Mouse (Mus musculus): ENCODE data around the gene Prpf3.
"Not testable (repeated sequence)": the region's sequence is repeated elsewhere in the genome, so short reads cannot be mapped to it uniquely, and the experiment has no call there.

Gene Prpf3

DNA sequence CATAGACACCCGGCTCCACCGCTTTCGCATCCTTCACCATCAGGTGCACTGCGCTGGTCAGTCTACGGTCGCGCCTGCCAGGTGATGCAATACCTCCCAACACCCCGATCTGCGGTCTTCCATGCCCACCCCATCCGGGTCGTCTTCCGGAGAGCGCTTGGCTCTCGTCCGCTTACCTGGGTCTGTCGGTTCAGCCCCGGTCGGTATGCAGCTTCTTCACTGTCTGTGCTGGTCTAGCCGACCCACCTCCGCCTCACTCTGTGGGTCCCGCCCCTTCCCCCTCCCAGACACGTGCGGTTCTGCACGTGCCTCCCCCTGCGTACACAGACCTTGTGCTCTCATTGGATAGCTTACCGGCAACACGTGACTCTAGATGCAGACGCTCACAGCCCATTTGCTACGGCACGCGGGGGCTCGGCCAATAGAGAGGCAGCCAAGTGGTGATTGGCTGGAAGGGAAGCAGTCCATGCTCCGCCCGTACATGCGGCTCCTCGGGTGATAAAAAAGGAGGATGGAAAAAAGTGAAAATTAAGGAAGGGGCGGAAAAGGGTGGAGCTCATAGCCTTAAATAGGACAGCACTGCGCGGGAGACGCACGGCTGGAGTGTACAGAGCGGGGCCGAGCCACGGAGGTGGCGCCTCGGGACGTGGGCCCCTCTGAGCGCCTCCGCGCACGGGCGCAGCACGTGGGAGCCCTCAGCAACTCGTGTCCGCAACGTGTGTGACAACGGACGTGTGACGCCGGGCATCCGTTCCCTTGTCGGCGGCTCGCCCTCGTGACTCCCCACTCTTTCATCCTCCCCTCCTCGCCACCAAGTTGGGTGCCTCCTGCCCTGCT, 26.5 kb upstream of the Prpf3 start, which contains the start of gene Ciart:
Ciart (minus strand) TSS at position 273 of the 837 bp plus-strand sequence.
- no peak for DNase-seq (ENCODE audit: extremely low spot score, low read depth, low spot score)

DNA sequence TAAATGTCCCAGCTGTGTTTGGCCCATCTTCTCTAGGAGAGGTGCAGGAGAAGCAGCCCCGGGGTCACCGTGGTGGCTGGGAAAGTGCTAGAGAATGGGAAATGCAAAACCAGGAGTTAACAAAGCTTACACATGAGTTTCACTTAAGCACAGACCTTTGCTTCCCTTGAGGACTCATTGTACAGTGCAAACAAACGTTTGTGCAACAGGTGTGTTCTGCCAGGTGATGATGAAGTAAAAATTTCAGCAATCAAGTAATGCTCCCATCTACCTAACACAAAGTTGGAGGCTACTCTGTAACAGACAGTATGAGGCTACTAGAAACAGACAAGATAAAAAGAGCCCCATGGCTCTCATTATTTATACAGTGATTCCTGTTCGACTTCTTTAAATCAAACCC, 23.4 kb upstream of the Prpf3 start:
- no peak for DNase-seq (ENCODE audit: extremely low spot score, low read depth, low spot score)

DNA sequence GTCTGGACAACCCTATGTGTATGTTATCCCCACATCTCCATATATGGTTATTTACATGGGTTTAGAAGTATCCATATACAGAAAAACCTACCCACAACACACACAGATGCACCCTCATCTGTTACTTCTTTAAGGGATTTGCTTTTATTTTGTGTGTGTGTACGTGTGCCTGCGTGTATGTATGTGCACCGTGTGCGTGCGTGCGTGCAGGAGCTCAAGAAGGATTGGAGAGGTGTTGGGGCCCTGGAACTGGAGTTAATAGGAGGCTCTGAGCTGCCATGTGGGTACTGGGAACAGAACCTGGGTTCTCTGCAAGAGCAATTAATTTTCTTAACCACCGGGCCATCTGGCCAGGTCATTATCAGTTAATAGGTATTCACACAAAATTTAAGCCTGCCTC, 16.4 kb upstream of the Prpf3 start:
- no peak for DNase-seq (ENCODE audit: extremely low spot score, low read depth, low spot score)

DNA sequence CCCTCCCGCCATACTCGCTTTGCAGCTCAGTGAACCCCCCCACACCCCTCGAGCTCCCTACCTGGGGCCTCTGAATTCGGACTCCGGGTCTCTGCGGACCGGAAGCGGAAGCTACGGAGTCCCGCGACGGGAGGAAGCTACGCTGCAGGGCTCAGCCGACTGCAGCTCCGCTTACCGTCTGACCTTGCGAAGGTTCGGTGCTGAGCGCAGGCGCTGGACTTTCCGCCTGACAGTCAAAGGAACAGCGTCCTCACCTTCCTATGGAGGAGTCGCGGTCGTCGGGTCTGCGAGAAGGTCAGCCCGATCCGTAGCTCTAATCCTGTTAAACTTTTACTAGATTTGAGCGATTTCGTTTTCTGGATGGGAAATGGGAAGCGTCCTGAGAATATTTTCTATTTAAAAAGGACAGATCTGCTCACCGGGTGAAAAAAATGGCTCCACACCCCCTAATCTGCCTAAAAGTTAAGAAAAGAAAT, 15.7 kb upstream of the Prpf3 start, which contains the start of gene Mrps21:
Mrps21 (minus strand) TSS at position 128 of the 476 bp plus-strand sequence.
- no peak for DNase-seq (ENCODE audit: extremely low spot score, low read depth, low spot score)

DNA sequence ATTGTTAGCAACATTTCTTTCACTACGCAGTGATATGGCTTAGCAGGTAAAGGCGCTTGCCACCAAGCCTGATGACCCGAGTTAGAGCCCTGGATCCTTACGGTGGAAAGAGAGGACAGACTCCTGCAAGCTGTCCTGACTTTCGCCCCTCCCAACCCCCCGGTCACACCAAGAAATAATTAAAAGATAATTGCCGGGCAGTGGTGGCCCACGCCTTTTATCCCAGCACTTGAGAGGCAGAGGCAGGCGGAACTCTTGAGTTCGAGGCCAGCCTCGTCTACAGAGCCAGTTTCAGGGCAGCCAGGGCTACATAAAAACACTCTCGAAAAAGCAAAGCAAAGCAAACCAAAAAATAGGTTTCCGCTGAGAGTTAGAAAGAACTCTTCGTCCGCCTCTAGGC, 15.3 kb upstream of the Prpf3 start:
- no peak for DNase-seq (ENCODE audit: extremely low spot score, low read depth, low spot score)

DNA sequence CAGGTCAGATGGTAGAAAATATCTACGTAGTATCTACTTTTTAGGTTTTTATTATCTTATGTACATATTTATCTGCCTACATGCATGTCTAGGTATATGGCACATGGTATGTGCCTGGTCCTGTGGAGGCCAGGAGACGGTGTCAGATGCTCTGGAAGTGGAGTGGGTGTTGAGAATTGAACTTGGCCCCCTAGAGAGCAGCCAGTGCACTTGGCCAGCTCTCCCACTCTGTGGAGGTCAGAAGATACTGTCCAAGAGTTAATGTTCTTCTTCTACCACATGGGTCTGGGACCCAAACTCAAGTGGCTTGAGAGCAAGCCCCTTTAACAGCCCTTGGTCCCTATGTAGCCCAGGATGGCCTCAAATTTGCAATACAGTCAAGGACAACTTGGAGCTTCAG, 11.7 kb upstream of the Prpf3 start:
- DNase-seq (ENCODE audit: extremely low spot score, low read depth, low spot score) = no peak

DNA sequence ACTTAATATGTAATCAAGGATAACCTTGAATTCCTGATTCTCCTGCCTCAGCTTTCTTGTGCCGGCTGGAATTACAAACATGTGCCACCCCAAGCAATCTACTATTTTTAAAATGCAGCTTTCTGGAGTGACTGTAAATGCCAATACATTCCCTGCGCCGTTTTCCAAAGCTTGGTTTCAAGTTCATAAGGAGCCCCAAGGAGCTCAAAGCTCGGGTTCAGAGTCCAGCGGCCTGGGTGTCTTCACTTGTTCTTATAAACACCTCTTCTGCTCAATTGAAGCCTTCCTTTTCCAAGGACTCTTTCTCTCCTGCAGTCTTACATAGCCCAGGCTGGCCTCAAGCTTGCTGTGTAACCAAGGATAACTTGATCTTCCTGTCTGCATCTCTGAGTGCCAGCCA, 10.4 kb upstream of the Prpf3 start:
- no peak for DNase-seq (ENCODE audit: extremely low spot score, low read depth, low spot score)

DNA sequence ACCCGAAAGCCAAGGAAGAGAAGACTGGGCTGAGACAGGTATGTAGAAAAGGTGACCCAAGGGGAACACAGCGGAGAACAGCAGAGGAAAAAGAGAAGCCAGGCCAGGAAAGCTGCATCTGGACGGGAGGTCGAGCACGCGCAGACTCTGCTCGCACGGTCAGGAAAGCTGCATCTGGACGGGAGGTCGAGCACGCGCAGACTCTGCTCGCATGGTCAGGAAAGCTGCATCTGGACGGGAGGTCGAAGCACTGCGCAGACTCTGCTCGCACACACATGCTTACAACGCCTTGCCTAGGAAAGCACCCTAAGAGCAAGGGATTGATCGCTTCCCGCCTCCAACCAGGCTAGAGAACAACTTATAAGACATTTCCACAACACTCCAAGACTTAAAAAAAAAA, 9.9 kb upstream of the Prpf3 start:
- no peak for DNase-seq (ENCODE audit: extremely low spot score, low read depth, low spot score)

DNA sequence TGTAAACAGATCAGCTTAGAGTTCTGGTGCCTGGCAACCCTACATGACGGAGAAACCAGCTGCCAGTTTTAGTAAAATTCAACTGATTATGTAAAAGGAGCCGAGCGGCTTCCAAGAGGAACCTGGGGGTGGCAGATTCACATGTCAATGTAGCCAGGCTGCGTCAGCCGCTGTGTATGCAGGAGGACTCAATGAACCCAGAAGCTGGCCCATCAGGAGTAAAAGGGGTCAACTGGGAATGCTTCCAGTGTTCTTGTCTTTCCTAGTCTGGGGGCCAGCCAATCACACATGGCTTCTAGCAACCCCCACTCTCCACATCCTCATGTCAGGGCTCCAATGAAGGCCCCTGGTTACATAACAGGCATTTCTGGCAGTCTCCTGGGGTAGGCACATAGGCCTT, 9.4 kb upstream of the Prpf3 start:
- no peak for DNase-seq (ENCODE audit: extremely low spot score, low read depth, low spot score)

DNA sequence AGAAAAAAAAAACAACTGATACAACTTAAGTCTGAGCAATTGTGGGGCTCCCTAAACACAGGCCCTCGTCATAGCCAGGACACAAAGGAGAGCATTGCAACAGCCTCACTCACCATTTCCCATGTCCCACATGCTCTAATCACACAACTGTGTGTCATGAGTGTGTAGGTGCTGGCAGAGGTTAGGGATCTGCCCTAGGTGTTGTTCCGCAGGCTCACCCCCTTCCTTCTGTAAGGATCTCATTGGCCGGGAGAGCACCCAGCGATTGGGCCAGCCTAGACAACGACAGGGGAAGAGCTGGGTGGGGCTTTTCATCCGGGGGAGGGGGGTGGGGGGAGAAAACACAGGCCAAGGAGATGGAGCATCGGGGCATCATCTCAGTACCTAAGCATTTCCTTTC, 7.9 kb upstream of the Prpf3 start:
- DNase-seq (ENCODE audit: extremely low spot score, low read depth, low spot score) = no peak

DNA sequence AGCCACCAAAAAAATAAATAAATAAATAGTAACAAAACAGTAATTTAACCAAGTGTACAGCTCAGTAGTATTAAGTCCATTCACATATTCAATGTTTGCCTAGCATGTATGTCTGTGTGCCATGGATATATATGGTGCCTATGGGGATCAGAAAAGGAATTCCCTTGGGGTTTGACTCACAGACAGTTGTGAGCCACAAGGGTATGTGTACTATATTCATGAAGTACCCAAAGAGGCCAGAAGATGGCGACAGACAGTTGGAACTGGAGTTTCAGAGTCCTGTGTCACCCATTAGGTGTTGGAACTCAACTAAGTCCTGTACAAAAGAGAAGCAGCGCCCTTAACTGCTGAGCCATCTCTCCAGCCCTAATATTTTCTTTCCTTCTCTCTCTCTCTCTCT, 6.1 kb upstream of the Prpf3 start:
- DNase-seq (ENCODE audit: extremely low spot score, low read depth, low spot score) = peak; percentile 92

DNA sequence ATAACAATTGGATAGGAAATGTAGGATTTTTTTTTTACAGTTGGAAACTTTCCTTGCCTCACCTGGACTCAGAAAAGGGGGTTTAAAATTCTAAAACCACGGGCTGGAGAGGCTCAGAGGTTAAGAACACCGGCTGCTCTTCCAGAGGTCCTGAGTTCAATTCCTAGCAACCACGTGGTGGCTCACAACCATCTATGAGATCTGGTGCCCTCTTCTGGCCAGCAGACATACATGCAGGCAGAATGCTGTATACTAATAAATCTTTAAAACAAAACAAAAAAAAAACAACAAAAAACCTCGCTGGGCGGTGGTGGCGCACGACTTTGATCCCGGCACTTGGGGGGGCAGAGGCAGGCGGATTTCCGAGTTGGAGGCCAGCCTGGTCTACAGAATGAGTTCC, 5.5 kb upstream of the Prpf3 start:
- no peak for DNase-seq (ENCODE audit: extremely low spot score, low read depth, low spot score)

DNA sequence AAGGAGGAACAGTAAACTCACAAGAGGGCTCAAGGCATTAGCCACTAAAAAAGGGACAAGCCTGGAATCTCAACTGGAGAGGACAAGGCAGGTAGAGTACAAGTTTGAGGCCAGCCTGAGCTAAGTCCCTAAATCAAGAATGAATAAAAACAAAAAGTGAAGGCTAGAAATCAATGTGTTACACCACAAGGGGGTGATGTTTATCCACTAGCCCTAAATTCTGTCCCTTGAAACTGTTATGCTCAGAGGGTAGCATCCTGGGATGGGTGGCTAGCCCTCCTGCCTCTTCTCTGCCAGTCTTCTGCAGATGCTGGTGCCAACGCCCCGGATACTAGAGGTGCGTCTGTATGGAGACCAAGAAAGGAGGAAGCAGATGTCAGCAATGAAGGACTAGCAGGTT, 4.6 kb upstream of the Prpf3 start:
- DNase-seq (ENCODE audit: extremely low spot score, low read depth, low spot score) = no peak

DNA sequence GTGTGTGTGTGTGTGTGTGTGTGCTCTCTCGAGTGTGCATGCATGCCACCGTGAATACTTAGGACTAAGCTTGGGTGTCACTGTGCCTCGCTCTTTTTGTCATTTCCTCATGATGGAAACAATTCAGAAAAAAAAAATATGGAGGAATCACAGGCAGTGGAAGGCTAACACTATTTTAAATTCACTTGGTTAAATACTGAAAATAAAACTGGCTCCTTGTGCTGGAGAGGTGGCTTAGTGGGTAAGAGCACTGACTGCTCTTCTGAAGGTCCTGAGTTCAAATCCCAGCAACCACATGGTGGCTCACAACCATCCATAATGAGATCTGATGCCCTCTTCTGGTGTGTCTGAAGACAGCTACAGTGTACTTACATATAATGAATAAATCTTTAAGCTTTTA, 2.6 kb upstream of the Prpf3 start:
- not testable (repeated sequence) for DNase-seq (ENCODE audit: extremely low spot score, low read depth, low spot score)

DNA sequence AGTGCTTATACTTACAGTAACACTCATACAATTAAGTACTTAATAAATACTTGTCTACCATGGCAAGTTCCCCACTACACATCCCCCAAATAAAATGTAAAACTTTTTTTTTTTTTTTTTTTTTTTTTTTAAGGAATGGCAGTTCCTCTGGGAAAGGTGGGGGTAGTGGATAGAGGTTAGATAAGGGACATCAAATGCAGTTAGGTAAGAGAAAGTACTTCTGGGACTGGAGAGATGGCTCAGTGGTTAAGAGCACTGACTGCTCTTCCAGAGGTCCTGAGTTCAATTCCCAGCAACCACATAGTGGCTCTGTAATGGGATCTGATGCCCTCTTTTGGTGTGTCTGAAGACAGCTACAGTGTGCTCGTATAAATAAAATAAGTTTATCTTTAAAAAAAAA, 1.4 kb upstream of the Prpf3 start:
- not testable (repeated sequence) for DNase-seq (ENCODE audit: extremely low spot score, low read depth, low spot score)

DNA sequence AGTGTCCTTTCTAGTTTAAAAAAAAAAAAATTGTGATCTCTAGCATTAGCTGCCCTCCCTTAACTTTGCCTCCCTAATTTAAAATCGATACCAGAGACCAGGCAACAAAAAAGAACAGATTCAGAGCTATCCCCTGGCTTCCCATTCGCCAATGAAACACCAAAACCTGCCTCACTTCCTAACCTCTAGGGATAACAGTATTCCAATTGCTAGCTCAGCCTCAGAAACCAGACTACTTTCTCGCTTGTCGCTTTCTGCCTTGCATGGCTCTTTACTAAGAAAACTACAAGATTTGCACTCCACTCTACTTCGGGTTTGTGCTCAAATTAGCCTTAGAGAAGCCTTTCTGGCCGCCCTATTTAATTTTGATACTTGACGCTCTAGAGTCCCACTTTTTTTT, 430 bp upstream of the Prpf3 start:
- DNase-seq (ENCODE audit: extremely low spot score, low read depth, low spot score) = no peak

DNA sequence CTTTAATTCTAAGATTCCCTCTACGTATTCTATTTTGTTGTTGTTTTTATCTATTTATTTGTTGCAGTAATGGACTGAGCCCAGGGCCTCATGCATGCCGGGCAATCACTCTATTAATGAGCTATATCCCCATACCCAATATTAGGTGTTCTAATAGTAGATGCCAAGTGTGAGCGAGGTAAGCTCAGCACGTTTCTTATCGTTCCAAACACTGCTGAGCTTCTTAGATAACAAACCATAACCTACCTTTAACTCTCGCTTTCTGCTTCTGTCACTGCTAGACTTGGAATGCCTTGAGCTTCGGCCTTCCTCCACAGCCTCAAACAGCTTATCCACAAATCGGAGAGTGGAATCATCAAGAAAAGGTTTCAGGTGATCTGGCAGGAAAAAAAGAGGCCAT, 4.4 kb downstream of the Prpf3 start:
- DNase-seq (ENCODE audit: extremely low spot score, low read depth, low spot score) = no peak

DNA sequence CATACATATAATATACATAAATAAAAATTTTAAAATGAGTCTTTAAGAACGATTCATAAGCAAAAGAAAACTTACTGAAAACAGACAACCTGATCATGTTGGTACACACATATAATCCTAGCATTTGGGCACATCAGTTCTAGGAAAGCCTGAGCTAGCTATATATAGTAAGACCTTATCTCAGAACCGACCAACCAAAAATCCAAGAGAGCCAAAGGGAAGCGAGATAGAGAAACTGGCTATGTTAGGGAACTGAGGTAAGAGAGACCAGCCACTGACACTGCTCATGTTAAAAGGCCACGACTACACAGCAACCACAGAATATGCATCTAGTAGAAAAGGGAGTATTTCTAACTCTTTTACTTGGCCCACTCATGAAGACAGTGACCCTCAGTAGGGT, 5.1 kb downstream of the Prpf3 start:
- no peak for DNase-seq (ENCODE audit: extremely low spot score, low read depth, low spot score)

DNA sequence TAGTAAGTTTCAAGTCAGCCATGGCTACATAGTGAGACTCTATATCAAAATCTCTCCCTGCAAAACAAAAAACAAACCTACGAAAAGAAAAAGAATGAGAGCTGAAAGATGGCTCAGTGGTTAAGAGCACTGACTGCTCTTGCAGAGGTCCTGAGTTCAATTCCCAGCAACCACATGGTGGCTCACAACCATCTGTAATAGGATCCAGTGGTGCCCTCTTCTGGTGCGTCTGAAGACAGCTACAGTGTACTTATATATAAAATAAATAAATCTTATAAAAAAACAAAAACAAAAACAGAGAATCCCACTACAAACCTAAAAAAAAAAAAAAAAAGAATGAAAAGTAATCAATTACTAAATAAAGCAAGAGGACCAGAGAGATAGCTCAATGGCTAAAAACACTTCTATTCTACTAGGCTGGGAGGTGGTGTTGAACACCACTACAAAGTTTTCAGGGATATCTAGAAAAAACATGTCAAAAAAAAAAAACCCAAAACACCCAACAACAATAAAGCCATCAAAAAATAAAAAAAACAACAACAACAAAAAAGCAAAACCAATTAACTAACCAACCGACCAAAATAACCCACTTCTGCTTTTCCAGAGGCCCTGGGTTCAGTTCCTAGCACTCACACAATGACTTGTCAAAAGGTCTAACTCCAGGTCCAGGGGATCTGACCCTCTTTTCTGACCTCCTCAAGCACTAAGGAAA, 13.0 kb downstream of the Prpf3 start:
- no peak for DNase-seq (ENCODE audit: extremely low spot score, low read depth, low spot score)

DNA sequence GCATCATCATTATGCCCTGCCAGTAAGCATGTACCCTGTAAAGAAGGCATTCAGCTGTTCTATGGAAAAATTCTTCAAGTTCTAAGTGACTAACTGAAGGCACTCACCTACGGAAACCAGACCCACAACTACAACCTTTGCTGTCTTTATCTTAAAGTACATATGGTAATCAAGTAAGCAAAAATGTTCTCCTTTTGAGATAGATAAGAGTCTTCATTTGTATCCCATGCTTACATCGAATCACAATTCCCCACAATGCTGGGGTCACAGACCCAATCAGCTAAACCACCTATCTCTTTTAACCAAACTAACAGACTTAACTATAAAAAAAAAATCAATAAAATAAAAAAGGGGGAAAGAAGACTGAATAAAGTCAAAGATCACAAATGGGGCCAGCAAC, 16.4 kb downstream of the Prpf3 start:
- no peak for DNase-seq (ENCODE audit: extremely low spot score, low read depth, low spot score)

DNA sequence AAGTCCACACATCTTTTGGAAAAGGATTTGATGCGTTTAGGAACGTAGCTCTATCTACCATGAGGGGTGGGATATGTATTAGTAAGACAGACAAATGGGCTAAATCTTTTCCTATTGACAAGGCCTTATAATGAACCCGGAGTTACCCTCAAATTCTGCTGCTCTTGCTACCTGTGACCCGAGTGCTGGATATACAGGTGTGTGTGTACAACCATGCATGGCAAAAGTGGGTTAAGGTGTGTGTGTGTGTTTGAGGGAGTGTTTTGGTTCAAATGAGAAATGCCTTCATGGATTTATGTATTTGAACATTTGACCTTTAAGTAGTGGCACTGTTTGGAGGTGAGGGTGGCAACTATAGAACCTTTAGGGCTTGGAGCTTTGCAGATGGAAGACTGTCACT, 26.6 kb downstream of the Prpf3 start:
- no peak for DNase-seq (ENCODE audit: extremely low spot score, low read depth, low spot score)

DNA sequence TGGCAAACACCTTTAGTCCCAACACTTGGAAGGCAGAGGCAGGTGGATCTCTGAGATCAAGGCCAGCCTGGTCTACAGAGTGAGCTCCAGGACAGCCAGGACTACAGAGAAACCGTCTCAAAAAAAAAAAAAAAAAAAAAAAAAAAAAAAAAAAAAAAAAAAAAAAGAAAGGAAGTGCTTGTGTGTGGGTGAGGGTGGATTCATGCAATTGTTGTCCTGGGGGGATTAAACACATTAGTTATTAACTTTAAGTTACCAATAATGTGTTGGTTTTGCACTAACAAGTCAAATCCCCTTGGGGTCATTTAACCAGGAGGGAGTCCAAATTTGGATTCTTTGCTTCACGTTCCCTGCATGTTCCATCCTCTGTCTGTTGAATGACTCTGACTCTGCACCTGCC, 29.4 kb downstream of the Prpf3 start:
- no peak for DNase-seq (ENCODE audit: extremely low spot score, low read depth, low spot score)
